Mouse (Mus musculus) mesoderm, embryonic 11.5 days (tissue): ENCODE measurements around the gene 2410002F23Rik.
"Not testable (repeated sequence)": the region's sequence is repeated elsewhere in the genome, so short reads cannot be mapped to it uniquely, and the experiment has no call there.

ENCODE experiments used
- DNase-seq: peaks from one replicate; pipeline ENCODE4 v3.0.0-alpha.2; 2012; ENCODE audit warnings: low read depth, low spot score

2410002F23Rik gene

DNA sequence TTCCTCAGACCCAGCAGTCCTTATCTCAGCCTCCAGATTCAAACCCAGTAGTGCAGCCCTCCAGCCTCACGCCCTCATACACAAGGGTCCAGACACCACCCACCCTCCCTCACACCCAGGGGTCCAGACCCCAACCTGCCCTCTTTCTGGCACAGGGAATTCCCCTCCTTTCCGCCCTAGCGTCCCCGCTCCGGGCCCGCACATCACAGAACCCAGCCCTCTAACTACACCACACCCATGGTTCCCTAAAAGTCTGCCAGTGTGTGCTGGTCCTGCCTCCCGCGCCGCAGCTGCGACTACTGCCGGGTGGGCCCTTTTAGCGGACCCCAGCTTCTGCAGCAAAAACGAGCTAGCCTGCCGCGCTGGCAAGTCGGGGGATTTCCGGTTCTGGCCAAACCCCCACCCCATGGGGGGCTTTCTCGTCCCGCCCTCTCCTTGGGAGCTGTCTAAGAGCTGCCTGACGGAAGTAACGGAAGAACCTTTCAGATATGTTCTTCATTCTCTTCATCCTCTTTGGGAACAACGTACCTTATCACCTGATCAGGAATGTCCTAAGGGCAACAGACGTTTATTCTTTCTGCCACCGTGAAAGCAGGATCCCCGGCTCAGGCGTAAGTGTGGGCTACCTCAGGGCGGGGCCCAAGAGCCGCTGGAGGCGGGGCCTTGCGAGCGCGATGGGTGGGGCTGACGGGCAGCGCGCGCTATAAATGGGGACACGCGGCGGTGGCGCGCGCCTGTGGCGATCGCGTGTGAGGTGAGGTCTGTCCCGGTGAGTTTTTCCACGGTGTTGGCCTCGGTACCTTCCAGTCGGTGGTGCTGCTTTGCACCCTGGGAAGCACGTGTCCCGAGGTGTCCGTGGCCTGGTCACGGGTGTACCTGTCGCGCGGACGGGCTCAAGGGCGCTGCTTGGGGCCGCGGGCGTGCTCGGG is at the start of gene 2410002F23Rik, which contains the start of gene 1700028J19Rik:
Gene 2410002F23Rik (plus strand): TSS at position 668 of the 929 bp plus-strand sequence.
Gene 1700028J19Rik (minus strand): TSS at position 641 of the 929 bp plus-strand sequence.
- peak; percentile 93 for DNase-seq

DNA sequence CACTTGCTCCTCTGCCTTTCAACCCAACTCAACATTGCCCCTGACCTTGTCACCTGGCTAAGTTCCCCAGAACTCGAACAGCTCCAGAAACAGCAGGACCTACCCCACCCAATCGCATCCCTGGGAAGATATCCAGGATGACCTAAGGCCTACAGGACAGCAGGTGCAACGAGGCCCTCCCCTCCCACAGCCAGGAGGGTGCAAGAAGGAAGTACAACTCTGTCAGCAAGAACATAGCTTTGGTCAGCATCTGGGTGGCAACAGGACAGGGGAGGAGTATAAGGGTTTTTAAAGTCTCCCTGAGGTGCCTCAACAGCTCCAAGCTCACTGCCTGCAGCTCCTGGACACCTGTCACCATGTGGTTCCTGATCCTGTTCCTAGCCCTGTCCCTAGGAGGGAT is 48.6 kb upstream of the 2410002F23Rik start, which contains the start of gene Klk1b3:
Gene Klk1b3 (plus strand): TSS at position 301 of the 400 bp plus-strand sequence.
- DNase-seq = no peak

DNA sequence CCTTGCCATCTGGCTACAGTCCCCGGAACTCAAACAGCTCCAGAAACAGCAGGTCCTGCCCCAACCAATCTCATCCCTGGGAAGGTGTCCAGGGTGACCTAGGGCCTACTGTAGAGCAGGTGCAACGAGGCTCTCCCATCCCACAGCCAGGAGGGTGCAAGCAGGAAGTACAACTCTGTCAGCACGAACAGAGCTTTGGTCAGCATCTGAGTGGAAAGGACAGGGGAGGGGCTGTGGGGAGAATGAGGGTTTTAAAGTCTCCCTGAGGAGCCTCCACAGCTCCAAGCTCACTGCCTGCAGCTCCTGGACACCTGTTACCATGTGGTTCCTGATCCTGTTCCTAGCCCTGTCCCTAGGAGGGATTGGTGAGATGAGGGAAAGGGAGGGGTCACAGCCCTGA is 39.4 kb upstream of the 2410002F23Rik start, which contains the start of gene Klk1b4:
Gene Klk1b4 (plus strand): TSS at position 301 of the 400 bp plus-strand sequence.
- DNase-seq = not testable (repeated sequence)

DNA sequence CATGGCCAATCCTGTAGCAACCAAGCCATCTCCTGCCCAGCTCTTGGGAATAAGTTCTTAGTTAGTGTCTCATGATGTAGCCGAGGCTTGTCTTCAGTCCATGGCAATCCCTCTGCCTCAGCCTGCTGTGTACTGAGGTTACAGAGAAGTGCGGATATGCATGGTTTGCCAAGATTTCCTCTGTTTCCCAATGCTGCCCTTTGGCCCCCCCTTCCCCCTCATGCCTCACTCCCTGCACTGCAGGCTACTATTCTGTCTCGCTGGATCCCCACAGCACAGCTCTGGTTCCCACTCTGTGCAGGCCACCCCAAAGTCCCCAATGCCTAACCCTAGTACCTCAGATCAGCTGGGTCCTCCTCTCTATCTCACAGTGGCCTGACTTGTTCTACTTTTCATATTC is 38.2 kb upstream of the 2410002F23Rik start:
- DNase-seq = no peak

DNA sequence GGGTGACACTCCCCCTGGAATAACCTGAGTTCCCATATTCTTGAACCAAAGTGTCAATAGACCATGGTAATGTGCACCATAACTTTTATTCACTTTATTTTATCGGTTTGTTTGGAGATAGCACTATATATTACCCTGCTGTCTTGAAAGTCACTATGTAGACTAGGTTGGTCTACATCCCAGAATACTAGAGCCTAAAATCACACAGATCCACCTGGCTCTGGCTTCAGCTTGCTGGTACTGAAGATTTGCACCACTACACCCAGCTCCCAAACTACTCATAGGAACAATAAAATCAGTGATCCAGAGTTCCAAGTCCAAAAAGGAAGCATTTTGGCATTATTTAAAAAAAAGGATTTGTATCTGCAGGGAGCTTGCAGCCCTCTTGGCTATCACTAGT is 30.9 kb upstream of the 2410002F23Rik start, which contains the start of gene Klk1b5:
Gene Klk1b5 (plus strand): TSS at position 301 of the 400 bp plus-strand sequence.
- no peak for DNase-seq

DNA sequence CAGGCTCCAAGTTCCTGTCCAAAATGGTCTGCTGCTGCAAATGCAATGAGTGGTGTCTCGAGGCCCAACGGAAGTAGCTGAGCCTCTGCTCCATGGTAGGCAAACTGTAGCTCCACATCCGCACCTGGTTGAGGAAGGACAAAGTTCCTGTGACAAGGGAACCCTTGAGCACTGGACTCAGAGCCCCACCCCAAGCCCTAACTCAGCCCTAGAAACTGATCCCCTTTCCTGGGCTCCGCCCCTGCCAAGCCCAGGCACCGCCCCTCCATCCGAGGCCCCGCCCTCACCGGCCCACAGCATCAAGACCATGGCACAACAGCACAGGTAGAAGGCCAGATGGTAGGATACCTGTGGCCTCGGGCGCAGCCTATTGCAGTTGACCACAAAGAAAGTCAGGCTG is 24.9 kb upstream of the 2410002F23Rik start:
- DNase-seq = not testable (repeated sequence)

DNA sequence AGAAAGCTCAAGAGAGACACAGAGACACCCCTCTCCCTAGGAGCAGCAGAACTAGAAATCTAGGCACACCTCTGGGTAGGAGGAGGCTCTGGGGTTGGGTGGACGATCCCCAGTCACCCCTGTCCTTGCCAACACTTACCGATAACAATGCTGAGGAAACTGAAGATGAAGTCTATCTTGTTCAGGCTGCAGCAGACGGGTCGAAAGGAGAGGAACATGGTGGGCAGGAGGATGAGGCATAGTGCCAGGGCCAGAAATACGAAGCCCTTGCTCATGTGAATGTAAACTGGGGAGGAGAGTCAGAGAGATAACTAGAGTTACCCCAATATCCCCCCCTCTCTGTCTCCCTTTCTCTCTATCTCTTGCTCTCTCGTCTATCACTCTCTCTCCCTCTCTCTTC is 24.2 kb upstream of the 2410002F23Rik start:
- not testable (repeated sequence) for DNase-seq

DNA sequence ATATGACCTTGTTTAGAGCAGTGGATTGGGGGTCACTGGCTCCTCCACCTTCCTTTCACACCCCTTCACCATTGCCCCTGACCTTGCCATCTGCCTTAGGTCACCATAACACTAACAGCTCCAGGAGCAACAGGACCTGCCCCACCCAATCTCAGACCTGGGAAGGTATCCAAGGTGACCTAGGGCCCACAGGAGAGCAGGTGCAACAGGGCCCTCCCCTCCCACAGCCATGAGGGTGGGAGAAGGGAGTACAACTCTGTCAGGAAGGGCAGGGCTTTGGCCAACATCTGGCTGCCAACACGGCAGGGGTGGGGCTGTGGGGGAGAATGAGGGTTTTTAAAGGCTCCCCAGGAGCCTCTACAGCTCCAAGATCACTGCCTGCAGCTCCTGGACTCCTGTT is 21.4 kb upstream of the 2410002F23Rik start, which contains the start of gene Klk1:
Gene Klk1 (plus strand): TSS at position 285 of the 400 bp plus-strand sequence.
- no peak for DNase-seq

DNA sequence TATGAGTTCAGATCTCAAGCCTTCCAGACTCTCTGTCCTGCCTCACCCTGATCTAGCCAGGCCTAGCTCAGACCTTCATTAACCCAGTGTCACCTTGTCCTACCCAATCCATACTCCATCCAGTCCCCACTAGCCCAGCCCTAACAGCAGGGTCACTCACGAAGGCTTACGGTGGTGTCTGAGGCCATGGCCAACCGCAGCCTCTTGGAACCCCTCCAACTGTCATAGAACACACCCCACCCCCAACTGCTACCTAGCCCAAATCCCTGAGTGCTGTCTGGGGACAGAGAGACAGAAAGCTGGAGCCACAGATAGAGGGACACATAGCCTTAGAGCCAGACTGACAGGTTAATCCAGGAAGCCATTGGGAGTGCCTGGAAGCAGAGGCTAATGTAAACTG is 10.6 kb upstream of the 2410002F23Rik start, which contains the start of gene Gm36864:
Gene Gm36864 (plus strand): TSS at position 269 of the 400 bp plus-strand sequence.
- no peak for DNase-seq

DNA sequence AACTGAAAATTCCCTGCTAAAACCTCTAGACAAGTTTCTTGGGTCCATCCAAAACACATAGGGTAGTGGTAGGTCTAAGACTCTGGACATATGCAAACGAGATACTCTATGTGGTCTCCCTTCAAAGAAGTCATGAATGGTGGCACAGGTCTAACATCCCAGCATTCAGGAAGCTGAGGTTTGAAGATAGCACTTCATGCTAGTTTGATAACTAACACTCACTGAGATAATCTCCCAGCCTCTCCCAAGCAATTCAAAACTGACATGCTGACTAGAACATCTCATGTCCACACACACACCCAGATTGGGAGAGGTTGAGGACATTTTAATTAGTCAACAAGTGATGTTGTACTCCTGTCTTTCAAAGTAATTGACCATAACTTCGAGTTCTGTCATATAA is 6.6 kb upstream of the 2410002F23Rik start:
- DNase-seq = no peak

DNA sequence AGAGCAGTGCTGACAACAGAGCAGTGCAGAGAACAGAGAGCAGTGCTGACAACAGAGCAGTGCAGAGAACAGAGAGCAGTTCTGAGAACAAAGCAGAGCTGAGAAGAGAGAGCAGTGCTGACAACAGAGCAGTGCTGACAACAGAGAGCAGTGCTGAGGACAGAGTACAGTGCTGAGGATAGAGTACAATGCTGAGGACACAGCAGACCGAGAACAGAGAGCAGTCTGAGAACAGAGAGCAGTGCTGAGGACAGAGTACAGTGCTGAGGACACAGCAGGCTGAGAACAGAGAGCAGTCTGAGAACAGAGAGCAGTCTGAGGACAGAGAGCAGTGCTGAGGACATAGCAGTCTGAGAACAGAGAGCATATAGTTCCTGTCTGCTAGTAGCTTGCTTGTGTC is 5.8 kb upstream of the 2410002F23Rik start:
- DNase-seq = no peak

DNA sequence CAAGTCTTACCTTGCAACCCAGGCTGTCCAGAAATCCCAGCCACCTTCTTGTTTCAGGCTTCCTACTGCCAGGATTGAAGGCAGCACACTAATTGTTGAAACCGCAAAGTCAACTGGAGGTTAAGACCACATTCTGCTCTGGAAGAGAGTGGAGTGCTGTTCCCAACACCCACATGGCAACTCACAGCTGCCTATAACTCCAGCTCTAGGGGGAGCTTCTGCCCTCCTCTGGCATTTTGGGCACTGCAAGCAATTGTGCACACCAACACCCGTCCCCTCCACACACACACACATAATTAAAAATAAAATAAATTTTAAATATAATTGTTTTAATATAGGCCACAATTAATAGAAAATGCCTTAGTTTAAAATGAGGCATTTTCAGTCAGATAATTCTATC is 5.4 kb upstream of the 2410002F23Rik start:
- DNase-seq = no peak

DNA sequence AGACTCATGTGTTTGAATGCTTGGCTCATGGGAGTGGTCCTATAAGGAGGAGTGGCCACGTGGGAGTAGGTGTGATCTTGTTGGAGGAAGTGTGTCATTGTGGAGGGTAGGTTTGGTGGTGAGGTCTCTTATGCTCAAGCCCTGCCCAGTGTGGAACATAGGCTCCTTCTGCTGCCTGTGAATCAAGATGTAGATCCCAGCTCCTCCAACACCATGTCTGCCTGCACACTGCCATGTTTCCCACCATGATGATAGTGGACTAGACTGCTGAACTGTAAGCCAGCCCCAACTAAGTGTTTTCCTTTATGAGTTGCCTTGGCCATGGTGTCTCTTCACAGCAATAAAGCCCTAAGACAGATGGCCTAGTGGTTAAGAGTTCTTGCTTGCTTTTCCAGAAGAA is 2.4 kb upstream of the 2410002F23Rik start:
- no peak for DNase-seq

DNA sequence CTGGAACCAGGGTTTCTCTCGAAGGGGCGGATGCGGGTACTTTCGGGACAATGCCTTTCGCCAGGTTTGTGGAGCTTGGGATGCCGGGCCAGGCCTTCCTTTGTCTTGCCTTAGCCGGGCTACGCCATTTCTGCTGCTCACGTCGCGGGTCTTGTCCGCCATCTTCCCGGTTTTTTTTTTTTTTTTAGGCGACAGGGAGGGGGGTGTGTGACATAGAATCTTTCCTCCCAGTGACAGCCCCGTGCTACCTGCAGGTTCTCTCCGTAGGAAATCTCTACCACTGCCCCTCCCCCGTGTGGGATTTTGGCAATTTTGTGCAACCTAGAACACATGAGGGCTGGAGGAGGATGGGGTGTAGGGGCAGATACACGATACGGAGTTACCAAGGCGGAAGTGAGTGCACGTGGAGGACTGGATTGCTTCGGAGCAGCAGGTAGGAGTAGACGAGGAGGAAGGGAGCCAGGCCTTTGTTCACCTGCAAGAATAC is 505 bp downstream of the 2410002F23Rik start:
- DNase-seq = peak; percentile 69

DNA sequence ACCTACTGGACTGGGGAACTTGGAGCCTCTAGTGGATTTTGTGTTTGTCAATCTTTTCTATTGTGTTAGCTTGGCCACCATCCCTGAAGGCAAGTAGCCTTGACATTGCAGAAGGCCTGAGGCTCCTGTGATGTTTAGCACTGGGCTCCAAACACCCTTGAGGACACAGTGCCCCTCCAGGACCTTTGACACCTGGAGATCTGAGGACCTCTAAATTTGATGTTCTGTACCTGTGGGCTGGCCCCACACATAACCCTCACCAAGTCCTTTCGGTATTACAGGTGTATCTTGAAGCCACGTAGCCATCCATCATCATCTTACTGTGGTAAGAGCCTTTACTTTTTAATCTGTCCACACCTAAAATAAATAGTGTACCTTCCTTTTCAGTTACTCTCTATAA is 1.4 kb downstream of the 2410002F23Rik start:
- DNase-seq = no peak

DNA sequence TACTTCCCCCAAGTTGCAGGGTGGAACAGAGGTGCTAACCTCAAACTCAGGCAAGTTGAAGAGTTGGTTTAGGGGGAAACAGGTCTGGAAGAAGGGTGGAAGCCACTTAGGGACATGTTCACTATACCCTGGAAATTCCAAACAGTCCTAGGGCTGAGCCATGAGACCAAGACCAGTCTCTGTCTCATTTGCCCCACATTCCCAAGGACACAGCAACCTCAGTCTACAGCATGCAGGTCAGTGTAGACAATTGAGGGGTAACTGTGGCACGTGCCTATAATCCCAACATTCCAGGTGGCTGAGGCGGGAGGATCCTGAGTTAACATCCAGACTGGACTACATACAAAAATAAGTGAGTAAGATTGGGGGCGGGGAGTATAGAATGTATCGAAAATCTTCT is 2.7 kb downstream of the 2410002F23Rik start:
- no peak for DNase-seq

DNA sequence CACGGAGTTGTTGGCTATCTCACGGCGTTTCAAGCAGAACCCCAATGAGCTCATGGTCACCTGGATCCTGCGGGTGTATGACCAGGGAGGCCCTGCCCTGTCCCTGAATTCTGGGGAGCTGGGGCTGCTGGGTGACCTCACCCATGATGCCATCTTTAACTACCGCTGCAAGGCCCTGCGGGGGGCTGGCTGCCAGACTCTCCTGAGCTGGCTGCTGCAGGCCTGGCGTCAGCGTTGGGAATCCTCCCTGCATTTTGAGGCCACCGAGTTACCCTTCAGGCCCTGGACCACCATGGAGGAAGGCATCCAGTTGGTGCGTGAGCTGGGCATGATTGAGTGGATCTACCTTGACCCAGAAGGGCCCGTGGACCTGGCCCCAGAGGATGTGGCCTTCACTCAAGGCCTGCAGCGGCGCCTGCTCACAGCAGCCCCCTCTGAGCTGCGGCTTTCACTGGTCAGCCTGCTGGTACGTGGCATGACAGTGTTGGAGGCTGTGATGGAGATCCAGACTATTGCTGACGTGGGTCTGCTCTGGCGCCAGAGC is 4.3 kb downstream of the 2410002F23Rik start:
- DNase-seq = not testable (repeated sequence)

DNA sequence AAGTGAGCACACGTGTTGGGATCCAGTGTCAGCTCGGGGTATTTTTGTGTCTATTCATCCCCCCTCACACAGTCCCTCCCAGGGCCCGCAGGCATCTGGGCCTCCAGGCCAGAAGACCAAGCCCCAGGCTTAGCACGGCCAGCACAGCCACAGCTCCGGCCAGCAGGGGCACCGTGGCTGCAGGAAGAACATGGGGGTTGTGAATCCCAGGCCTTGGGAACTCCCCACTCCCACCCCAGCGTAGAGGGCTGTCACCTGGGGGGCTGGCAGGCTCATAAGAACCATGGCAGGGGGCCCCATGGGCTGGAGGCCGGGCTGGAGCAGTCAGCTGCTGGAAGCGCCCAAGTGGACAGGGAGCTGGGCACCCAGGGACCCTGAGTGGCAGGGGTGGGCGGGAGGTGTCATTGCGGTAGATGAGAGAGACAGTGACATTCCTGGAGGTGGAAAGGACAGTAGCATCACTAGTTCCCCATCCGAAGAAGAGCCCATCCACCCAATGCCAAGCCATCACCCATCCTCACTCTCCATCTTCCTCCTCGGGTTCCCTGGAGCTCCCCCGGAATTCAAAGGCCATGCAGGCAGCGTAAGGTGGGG is 6.6 kb downstream of the 2410002F23Rik start:
- no peak for DNase-seq

DNA sequence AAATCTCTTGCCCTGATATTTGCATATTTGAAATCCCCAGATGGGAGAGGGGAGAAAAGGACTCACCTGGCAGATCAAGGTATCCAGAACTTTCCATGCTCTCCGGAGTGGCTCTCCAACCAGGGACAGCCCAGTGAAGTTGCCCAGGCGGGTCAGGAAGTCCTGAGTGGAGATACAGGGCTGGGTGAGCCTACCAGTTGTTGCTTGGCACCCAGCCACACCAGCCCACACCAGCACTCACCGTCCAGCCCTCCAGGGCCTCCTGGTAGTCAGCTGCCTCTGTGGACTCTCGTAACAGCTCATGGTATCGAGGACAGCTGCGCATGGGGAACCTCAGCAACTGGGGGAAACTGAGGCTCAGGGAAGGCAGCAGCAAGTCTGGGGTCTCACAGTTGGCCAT is 8.4 kb downstream of the 2410002F23Rik start:
- DNase-seq = no peak

DNA sequence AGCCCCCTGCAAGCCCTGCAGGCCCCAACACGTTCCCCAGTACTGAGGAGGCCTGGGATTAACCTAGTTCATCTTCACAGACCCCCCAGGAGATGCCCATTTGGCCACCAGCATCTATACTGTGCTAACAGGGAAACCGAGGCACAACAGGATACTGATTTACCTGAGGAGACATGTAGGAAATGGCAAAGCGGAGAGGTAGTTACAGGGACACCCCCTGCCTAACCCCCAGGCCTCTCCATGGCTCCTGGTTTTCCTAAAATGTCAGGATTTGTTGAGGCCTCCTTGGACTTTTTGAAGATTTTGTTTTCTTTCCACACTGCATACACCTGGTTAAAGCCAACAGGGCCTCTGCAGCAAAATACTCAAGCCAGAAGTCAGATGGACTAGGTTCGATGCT is 10.8 kb downstream of the 2410002F23Rik start, which contains the start of gene Acp4:
Gene Acp4 (minus strand): TSS at position 101 of the 400 bp plus-strand sequence.
- DNase-seq = no peak

DNA sequence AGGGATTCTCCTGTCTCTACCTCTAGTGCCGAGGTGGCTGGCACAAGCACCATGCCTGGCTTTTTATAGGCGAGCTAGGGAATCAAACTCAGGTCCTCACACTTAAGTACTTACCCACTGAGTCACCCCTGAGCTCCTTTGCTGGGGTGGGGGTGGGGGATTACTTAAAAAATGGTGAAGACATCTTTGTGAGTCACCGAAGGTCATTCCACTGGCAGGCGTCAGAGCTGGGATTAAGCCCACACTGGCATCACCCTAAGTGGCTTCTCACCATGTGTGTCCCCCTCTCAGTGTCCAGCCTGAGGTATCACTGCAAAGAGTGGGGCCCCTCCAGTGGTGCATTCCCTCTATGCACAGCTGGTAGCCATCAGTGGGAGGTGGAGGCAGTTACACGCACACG is 13.9 kb downstream of the 2410002F23Rik start:
- no peak for DNase-seq

DNA sequence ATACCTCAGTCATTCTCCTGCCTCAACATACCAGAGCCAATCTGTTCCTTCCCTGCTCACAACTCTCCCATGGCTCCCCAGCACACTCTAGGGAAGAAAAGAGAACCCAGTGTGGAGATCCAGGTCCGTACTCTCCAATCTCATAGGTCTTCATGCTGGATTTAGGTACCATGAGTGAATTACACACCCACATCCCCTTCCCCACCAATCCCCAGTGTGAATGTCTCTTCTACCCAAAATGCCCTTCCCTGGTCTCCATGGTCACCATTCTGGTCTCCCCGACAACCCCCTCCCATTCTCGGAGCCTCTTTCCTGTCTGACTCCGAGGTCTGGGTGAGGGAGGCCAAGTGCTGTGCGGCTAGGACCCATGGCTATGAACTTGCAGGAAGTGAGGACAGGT is 14.6 kb downstream of the 2410002F23Rik start, which contains the start of gene Gm15517:
Gene Gm15517 (plus strand): TSS at position 301 of the 400 bp plus-strand sequence.
- DNase-seq = no peak
